Mouse (Mus musculus): ENCODE measurements around the gene Usp24. TPM values are rescaled to one million over a fixed set of nuclear protein-coding genes. Genes with fewer than 3 reads are reported as not detected.

Gene Usp24
- total RNA-seq, 2 experiments from 2014 or later: 43.1 to 44.0 TPM

DNA sequence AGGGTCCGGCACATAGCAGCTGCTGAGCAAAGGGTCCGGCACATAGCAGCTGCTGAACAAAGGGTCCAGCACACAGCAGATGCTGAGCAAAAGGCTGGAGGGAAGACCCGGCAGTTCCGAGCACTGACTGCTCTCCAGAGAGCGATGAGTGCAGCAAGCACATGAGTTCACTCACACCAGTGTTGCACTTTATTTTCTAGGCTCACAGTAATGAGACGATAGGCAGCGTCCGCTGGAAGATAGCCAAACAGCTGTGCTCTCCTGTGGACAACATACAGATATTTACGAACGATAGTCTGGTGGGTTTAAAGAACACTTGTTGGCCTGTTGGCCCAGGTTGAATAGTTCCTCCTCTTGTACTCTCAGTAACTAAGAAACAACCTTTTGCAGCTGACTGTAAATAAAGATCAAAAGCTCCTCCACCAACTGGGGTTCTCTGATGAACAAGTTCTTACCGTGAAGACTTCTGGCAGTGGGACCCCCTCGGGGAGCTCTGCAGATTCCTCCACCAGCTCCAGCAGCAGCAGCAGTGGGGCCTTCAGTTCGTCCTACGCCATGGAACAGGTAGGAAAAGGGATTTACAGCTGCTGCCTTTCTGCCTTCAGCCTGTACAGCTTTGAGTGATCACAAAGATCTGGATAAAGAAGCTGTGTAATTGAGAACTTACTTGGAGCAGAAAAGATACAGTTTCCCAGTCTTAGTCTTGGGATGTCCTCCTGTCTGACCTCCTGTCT lies 63.0 kb downstream of the Usp24 start:
- no peak overlapping the region for H3K27ac ChIP-seq
- no peak for TF ChIP-seq CTCF (IDR thresholded peaks at IDR 0.05)
- H3K4me3 ChIP-seq: no peak overlapping the region
- no peak for DNase-seq (ENCODE audit: extremely low spot score in 1 of 2, low spot score in 2 of 2)
- intact Hi-C loops (cut with DNase I): no loop called here

DNA sequence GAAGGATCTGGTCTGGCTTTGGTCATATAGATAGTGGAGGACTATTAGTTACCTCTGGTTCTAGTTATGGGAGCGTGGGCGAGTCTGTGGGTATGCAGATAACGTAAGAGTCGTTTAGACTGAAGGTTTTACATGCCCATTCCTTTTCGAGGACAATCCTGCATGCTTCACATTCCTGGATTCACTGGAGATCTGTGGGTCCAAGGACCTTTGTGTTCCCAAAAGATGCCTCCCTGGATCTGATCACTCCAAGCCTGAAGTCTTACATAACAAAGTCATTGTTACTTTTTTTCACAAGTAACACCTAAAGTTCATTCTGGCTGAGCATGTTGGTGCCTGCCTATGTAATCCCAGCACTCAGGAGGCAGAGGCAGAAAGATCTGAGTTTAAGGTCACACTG lies 65.1 kb downstream of the Usp24 start:
- no peak overlapping the region for H3K27ac ChIP-seq

DNA sequence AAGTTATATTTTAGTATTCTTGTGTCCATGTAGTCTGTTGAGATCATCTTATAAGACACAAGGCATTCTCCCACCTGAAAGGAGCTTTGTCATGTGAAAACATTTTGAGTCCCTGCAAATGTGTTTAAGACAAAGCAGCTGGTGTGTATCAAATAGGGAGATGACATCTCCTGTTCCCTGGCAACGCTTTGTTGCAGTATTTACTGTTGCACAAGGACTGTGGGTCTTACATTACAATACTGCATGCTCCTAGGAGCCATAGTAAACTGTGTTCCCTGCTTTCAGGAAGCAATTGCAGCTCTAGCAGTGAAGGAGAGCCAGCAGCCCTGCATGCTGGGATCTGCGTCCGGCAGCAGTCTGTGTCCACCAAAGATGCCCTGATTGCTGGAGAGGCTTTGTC lies 73.9 kb downstream of the Usp24 start:
- H3K4me3 ChIP-seq: no peak overlapping the region
- DNase-seq (ENCODE audit: extremely low spot score in 1 of 2, low spot score in 2 of 2): no peak
- TF ChIP-seq CTCF (IDR thresholded peaks at IDR 0.05): no peak
- intact Hi-C loops (cut with DNase I): no loop called here
- no peak overlapping the region for H3K27ac ChIP-seq

More for the DNA sequence above, 65.1 kb downstream of the Usp24 start:
- intact Hi-C loops (cut with DNase I): no loop called here
- no peak overlapping the region for H3K4me3 ChIP-seq
- TF ChIP-seq CTCF (IDR thresholded peaks at IDR 0.05): no peak
- DNase-seq (ENCODE audit: extremely low spot score in 1 of 2, low spot score in 2 of 2): no peak

DNA sequence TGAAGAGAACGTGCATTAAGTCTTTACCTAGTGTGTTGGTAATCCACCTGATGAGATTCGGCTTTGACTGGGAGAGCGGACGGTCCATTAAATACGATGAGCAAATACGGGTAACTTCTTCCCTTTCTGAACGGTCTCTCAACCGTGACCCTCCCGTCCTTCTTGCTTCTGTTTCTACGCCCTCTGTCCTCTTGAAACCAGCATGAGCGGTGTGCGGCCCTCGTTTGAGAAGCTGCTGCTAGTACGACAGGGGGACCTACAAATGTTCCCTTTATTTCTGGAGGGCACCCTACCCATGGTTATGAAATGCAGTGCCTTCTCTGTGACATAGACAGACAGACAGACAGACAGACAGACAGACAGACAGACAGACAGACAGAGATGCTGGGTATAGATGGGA lies 93.6 kb downstream of the Usp24 start:
- no peak for DNase-seq (ENCODE audit: extremely low spot score in 1 of 2, low spot score in 2 of 2)
- Histone ChIP-seq H3K27ac (no peak overlapping the region), H3K4me3 (no peak overlapping the region)
- no peak for TF ChIP-seq CTCF (IDR thresholded peaks at IDR 0.05)
- intact Hi-C loops (cut with DNase I): no loop called here

DNA sequence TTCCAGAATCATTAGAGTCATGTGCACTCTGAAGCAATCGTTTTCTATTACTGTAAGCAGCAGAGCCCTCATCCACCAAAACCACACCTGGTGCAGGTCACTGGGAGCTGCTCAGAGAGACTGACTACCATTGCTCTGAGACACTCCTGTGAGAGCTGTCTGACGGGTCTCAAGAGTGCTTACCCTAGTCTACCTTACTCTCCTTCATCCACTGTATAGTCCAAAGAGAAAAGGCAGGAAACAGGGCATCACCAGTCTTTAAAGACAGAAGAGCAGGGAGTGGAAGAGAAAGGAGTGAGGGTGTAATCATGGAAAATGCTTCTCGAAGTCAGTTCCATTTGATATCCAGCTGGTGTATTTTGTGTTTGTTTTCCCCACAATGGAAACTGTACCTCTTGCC lies 103.2 kb downstream of the Usp24 start:
- Histone ChIP-seq H3K27ac (no peak overlapping the region), H3K4me3 (no peak overlapping the region)
- no peak for DNase-seq (ENCODE audit: extremely low spot score in 1 of 2, low spot score in 2 of 2)
- no peak for TF ChIP-seq CTCF (IDR thresholded peaks at IDR 0.05)
- intact Hi-C loops (cut with DNase I): no loop called here

DNA sequence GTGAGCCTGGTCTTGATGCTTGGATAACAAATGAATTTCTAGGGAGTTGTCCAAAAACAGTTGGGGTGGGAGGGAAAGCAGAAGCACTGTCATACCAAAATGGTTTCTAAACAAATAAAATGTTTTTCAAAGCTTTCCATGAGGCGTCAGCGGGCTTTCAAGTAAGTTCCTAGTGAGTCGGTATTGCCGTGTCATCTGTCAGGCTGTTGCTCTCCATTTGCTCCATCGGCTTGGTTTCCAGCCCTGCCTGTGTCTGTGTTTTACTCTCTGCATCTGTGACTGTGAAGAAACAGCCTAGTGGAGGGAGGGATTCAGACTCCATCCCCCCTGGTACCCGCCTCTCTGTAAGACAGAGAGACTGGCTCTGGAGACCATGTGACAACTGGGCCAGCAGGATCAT lies 103.8 kb downstream of the Usp24 start:
- intact Hi-C loops (cut with DNase I): no loop called here
- H3K4me3 ChIP-seq: no peak overlapping the region
- no peak overlapping the region for H3K27ac ChIP-seq
- no peak for TF ChIP-seq CTCF (IDR thresholded peaks at IDR 0.05)
- DNase-seq (ENCODE audit: extremely low spot score in 1 of 2, low spot score in 2 of 2): no peak

DNA sequence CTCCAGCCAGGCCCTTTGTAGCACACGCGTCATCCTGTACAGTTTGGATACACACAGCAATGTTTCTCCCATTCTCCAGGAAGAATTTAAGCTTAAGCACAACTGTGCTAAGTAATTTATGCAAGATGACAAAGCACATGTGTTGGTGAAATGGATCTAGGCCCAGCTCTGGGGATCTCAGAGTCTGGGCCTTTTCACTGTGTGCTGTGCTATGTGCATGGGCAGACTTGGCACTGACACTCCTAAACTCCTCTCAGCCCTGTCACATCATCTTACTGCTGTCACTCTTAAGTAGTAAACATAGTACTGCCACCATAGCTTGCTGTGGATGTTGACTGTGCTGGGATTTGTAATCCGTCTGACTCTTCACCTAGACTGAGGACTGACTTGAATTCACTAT lies 106.6 kb downstream of the Usp24 start:
- Histone ChIP-seq H3K27ac (no peak overlapping the region), H3K4me3 (no peak overlapping the region)
- no peak for DNase-seq (ENCODE audit: extremely low spot score in 1 of 2, low spot score in 2 of 2)
- no peak for TF ChIP-seq CTCF (IDR thresholded peaks at IDR 0.05)
- intact Hi-C loops (cut with DNase I): no loop called here

DNA sequence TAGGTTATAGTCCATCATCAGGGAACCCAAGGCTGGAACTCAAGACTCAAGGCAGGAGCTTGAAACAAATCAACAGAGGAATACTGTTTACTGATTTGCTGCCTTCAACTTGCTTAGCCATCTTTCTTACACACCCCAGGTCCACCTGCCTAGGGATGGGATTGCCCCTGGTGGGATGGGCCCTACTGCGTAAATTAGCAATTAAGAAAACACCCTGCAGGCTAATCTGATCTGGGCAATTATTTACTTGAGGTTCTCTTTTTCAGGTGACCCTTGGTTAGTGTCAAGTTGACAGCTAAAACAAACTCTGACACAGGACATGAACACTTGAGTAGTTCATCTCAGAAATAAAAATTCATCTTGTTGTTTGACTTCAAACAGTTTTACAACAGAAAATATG lies 108.5 kb downstream of the Usp24 start:
- H3K27ac ChIP-seq: no peak overlapping the region
- DNase-seq (ENCODE audit: extremely low spot score in 1 of 2, low spot score in 2 of 2): no peak
- no peak overlapping the region for H3K4me3 ChIP-seq
- intact Hi-C loops (cut with DNase I): no loop called here
- TF ChIP-seq CTCF (IDR thresholded peaks at IDR 0.05): no peak

DNA sequence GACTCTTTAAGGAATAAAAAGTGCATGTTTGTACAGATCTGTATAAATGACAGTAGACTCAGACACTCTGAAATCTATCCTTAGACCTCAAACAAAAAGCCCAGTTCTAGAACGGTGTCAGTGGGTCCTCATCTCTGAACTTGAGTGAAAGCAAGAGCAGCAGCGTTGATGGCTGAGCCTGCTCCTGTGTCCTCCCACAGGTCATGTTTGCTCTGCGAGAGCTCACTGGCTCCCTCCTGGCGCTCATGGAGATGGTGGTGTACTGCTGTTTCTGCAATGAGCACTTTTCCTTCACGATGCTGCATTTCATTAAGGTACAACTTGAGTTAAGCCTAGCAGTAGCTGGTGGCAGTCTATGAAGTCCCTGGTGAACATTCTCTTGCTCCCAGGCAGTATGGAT lies 110.3 kb downstream of the Usp24 start:
- Histone ChIP-seq H3K4me3 (no peak overlapping the region), H3K27ac (no peak overlapping the region)
- intact Hi-C loops (cut with DNase I): no loop called here
- peak; percentile 34 for TF ChIP-seq CTCF (IDR thresholded peaks at IDR 0.05)
- DNase-seq (ENCODE audit: extremely low spot score in 1 of 2, low spot score in 2 of 2): no peak

DNA sequence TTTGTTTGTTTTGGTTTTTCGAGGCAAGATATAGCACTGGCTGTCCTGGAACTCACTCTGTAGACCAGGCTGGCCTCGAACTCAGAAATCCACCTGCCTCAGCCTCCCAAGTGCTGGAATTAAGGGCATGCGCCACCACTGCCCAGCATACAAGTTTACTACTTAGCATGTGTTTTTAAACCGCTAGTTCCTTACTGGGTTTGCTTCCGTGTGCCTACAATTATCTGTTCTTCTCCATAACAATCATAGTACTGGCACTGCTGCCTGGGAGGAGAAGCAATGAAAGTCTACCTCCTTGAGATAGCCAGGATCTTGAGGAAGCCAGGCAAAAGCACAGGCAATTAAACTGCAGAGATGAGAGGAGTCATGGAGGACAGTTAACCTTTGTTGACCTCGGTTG lies 112.6 kb downstream of the Usp24 start:
- TF ChIP-seq CTCF (IDR thresholded peaks at IDR 0.05): no peak
- Histone ChIP-seq H3K27ac (no peak overlapping the region), H3K4me3 (no peak overlapping the region)
- DNase-seq (ENCODE audit: extremely low spot score in 1 of 2, low spot score in 2 of 2): no peak
- intact Hi-C loops (cut with DNase I): no loop called here

DNA sequence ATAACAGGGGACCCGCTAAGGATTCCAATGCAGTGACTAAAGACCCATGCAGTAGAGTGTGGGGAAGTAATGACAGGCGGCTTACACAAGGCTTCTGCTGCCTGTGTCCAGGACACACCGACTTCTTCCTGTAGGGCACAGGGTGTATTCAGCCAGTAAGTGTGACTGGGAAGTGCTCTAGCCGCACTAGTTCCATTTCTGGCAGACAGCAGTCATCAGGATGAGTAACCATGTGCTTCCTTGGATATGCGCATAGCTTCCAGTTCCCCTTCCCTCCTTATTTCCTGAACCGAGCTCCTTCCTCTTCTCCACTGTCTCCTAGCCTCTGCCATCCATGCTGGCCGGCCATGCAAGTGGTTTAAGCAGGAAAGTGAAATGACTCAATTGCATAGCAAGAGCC lies 113.1 kb downstream of the Usp24 start:
- intact Hi-C loops (cut with DNase I): no loop called here

DNA sequence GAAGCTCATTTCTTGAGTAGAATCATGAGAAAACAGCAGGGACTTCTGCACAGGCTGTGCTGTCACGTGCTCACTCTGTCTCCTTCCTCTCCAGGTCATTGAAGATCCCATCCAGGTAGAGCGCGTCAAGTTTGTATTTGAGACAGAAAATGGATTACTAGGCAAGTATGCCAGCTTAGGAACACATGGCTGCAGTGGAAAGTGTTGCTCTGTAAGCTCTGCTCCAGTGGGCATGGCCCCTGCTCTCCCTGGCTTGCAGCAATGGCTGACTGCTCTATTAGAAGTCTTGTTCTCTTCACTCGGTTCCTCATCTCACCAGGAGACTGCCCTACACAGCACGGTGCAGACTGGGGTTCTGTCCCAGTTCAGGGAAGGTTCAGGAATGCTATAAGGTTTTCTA lies 114.4 kb downstream of the Usp24 start:
- Histone ChIP-seq H3K4me3 (no peak overlapping the region), H3K27ac (no peak overlapping the region)
- no peak for DNase-seq (ENCODE audit: extremely low spot score in 1 of 2, low spot score in 2 of 2)
- TF ChIP-seq CTCF (IDR thresholded peaks at IDR 0.05): no peak
- intact Hi-C loops (cut with DNase I): no loop called here

More for the DNA sequence above, 113.1 kb downstream of the Usp24 start:
- Histone ChIP-seq H3K4me3 (no peak overlapping the region), H3K27ac (no peak overlapping the region)
- no peak for DNase-seq (ENCODE audit: extremely low spot score in 1 of 2, low spot score in 2 of 2)
- no peak for TF ChIP-seq CTCF (IDR thresholded peaks at IDR 0.05)

DNA sequence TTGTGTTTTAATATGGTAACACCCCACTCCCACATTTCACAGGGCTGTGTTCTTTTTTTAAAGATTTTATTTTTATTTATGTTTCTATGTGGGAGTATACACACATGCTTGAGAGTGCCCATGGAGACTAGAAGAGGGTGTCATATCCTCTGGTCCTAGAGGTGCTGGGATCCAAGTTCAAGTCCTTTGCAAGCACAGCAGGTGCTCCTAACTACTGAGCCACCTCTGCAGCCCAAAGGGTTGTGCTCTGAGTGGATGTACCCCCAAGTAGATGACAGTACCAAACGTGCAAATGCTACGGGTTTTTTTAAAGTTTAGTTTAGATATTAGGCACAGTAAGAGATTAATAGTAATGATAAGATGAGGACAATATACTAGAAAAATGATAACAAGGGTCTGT lies 119.4 kb downstream of the Usp24 start:
- DNase-seq (ENCODE audit: extremely low spot score in 1 of 2, low spot score in 2 of 2): no peak
- intact Hi-C loops (cut with DNase I): no loop called here
- Histone ChIP-seq H3K27ac (no peak overlapping the region), H3K4me3 (no peak overlapping the region)
- TF ChIP-seq CTCF (IDR thresholded peaks at IDR 0.05): no peak

Measured in left cerebral cortex, adult 2 months (tissue).